Mouse (Mus musculus) small intestine, adult 2 months (tissue): ENCODE results near the gene Taf9b. TPM values are rescaled to one million over a fixed set of nuclear protein-coding genes. Genes with fewer than 3 reads are reported as not detected.
"Not testable (repeated sequence)": the region's sequence is repeated elsewhere in the genome, so short reads cannot be mapped to it uniquely, and the experiment has no call there.

ENCODE experiments used
- H3K27ac ChIP-seq: fragments of 200-500 bp; 2 replicates; pipeline ENCODE4 v1.5.1; 2012; ENCODE audit warnings: low read depth, low read length, control low read depth, inconsistent platforms; ENCODE audit not compliant: insufficient read depth
- H3K27me3 ChIP-seq: fragments of 200-500 bp; 2 replicates; pipeline ENCODE4 v1.6.1; 2012; ENCODE audit warnings: mild to moderate bottlenecking, moderate library complexity, low read length, inconsistent platforms; ENCODE audit not compliant: control insufficient read depth, insufficient read depth
- H3K36me3 ChIP-seq: fragments of 200-500 bp; 2 replicates; pipeline ENCODE4 v1.6.1; 2012; ENCODE audit warnings: mild to moderate bottlenecking, low read length, control low read depth, inconsistent platforms; ENCODE audit not compliant: control insufficient read depth, insufficient read depth
- H3K4me1 ChIP-seq: fragments of 200-500 bp; 2 replicates; pipeline ENCODE4 v1.6.1; 2012; ENCODE audit warnings: low read length, inconsistent platforms, mixed read lengths; ENCODE audit not compliant: control insufficient read depth, insufficient read depth, insufficient read length
- H3K4me3 ChIP-seq: fragments of 200-500 bp; 2 replicates; pipeline ENCODE4 v1.5.1; 2012; ENCODE audit warnings: low read depth, mild to moderate bottlenecking, control low read depth, inconsistent platforms, low read length, moderate library complexity
- CTCF ChIP-seq: fragments of 200-500 bp; IDR thresholded peaks from 2 replicates; pipeline ENCODE4 v1.5.1; 2012; ENCODE audit warnings: low read depth, mild to moderate bottlenecking, control low read depth, inconsistent platforms, low read length, moderate library complexity, mixed read lengths; ENCODE audit not compliant: insufficient replicate concordance, insufficient read length; ENCODE audit errors: extremely low read depth
- POLR2A ChIP-seq: fragments of 200-500 bp; IDR thresholded peaks from 2 replicates; pipeline ENCODE4 v1.6.1; 2012; ENCODE audit warnings: low read depth, mild to moderate bottlenecking, control low read depth, inconsistent platforms, low read length, moderate library complexity
- WGBS: fragments of 180-500 bp; shearing (Covaris S2); methylation state at CpG from one replicate; pipeline ENCODE4 v1.1.7; 2018; 5-methylcytosine and 5-hydroxymethylcytosine counted together
- polyA plus RNA-seq: library from polyadenylated mRNA; depleted of rRNA; stranded (reverse); fragments of >200 nt; gene quantifications from 2 replicates; pipeline ENCODE4 v1.2.3, GENCODE M21; 2012; rRNA removed

Taf9b gene
- 0.23 and 0.62 TPM in 2 replicates for polyA plus RNA-seq

GRCm38 (mm10) chrX:106221058-106221457 lies at the start of gene Taf9b:
Gene Taf9b, minus strand, starts transcription at chrX:106221158.
- WGBS = 93% methylated on average over 24 of the region's 25 CpGs
- peak within 1 kb of the TSS; percentile 99; the same call in 1 of the 2 replicates for H3K4me3 ChIP-seq
- no peaks in the 10 kb centered on the region for H3K27me3 ChIP-seq
- TF ChIP-seq POLR2A (no peak), CTCF (no peak)
- no peak within 1 kb of the TSS for H3K27ac ChIP-seq
- H3K4me1 ChIP-seq = no peaks in the 10 kb centered on the region
- no peaks in the 10 kb centered on the region for H3K36me3 ChIP-seq

- whole genome bisulfite sequencing = 79% methylated on average over 4 of the region's 4 CpGs
- Histone ChIP-seq H3K27me3 (no peaks in the 10 kb centered on the region), H3K36me3 (no peaks in the 10 kb centered on the region), H3K27ac (no peak within 1 kb of the TSS), H3K4me1 (no peaks in the 10 kb centered on the region), H3K4me3 (no peak within 1 kb of the TSS)
- TF ChIP-seq CTCF (no peak), POLR2A (no peak)
Measured at GRCm38 (mm10) chrX:106255276-106255675, 34.3 kb upstream of the Taf9b start, which contains the start of gene Fnd3c2. Gene Fnd3c2, minus strand, starts transcription at chrX:106255376.

DNA sequence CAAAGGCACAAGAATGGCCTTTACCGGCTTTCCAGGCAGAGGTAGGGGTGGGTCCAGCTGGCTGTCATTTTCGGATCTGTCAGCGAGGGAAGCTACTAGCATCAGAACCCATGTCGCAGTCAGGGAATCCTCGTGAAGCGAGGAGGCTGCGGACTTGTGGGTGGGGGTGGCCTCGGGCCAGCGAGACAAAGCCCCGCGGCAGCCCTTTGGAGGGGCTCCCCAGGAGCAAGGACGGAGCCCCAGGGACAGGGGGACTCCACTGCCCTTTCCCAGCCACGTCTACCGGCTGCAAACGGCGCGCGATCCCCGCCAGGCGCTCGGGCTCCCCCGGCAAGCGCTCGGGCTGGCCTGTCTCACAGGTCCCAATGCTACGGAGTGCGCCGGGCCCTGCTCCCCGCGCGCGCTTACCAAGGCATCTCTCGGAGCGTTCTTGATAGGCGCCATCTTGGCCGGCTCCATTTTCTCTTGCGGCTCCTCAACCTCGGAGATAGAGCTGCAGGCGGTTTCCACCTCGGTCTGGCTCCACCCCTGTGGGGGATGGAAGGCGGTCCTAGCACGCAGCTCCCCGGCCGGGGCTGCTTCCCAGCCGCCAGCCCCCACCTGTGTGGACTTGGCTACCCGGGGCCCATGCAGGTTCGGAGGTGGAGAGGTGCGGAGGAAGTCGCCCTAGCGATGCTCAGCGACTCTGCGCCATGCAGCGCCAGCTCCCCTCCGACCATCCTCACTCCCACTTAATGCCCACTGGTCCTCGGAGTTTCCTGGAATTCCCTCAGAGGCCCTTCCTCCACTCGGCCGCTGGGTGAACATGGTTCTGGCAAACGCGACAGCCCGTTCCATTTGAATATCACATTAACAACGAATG lies 1.6 kb downstream of the Taf9b start:
- H3K27ac ChIP-seq = peak overlapping the region; percentile 62

GRCm38 (mm10) chrX:106209100-106209499 lies 11.9 kb downstream of the Taf9b start:
- 83% methylated on average over 2 of the region's 2 CpGs for WGBS
- H3K27me3 ChIP-seq = no peaks in the 10 kb centered on the region
- H3K27ac ChIP-seq = no peak overlapping the region
- H3K36me3 ChIP-seq = peaks cover 2% of the 10 kb centered on the region; the same call in 1 of the 2 replicates
- TF ChIP-seq CTCF = no peak
- no peak for TF ChIP-seq POLR2A
- H3K4me1 ChIP-seq = no peaks in the 10 kb centered on the region
- no peak overlapping the region for H3K4me3 ChIP-seq

More for the DNA sequence above, 1.6 kb downstream of the Taf9b start:
- Histone ChIP-seq H3K27me3 (no peaks in the 10 kb centered on the region), H3K4me1 (no peaks in the 10 kb centered on the region), H3K4me3 (peak overlapping the region; percentile 99), H3K36me3 (no peaks in the 10 kb centered on the region)
- no peak for TF ChIP-seq CTCF
- TF ChIP-seq POLR2A = peak; percentile 16; the same call in 1 of the 2 replicates
- WGBS = 18% methylated on average over 60 of the region's 60 CpGs

DNA sequence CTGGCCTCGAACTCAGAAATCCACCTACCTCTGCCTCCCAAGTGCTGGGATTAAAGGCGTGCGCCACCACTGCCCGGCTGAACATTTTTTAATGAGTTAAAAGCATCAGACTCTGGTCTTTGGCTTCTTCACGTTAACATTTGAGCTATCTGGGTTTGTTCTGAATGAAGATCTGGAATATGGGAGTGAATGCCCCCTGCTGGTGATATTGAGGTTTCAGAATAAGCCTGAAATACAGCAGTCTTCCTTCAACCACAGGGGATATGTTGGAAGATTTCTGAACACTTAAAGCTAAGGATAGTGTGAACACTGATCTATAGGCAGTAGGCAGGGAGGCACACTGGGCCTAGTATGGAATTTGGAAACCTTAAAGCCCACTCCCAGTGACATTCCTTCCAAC lies 22.1 kb downstream of the Taf9b start:
- TF ChIP-seq POLR2A = no peak
- TF ChIP-seq CTCF = no peak
- WGBS = 80% methylated on average over 5 of the region's 5 CpGs
- Histone ChIP-seq H3K4me1 (no peaks in the 10 kb centered on the region), H3K36me3 (peaks cover 53% of the 10 kb centered on the region), H3K27me3 (no peaks in the 10 kb centered on the region), H3K27ac (no peak overlapping the region), H3K4me3 (no peak overlapping the region)

- no peak for TF ChIP-seq POLR2A
- TF ChIP-seq CTCF = no peak
- no peak overlapping the region for H3K27ac ChIP-seq
- no peaks in the 10 kb centered on the region for H3K4me1 ChIP-seq
- 68% methylated on average over 5 of the region's 5 CpGs for WGBS
- peaks cover 49% of the 10 kb centered on the region for H3K36me3 ChIP-seq
- H3K27me3 ChIP-seq = no peaks in the 10 kb centered on the region
- no peak overlapping the region for H3K4me3 ChIP-seq
Measured at GRCm38 (mm10) chrX:106197308-106197707, 23.6 kb downstream of the Taf9b start.

DNA sequence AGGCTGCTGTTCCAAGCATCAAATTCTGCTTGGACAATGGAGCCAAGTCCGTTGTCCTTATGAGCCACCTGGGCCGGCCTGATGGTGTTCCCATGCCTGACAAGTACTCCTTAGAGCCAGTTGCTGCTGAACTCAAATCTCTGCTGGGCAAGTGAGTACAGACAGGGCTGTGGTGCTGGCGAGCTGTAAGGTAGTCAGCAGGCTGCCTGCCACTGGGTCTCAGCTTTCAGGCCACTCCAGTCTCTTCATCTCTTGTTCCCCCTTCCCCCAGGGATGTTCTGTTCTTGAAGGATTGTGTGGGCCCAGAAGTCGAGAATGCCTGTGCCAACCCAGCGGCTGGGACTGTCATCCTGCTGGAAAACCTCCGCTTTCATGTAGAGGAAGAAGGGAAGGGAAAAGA lies 26.6 kb downstream of the Taf9b start:
- peaks cover 39% of the 10 kb centered on the region for H3K36me3 ChIP-seq
- not testable (repeated sequence) for H3K27me3 ChIP-seq, H3K4me1 ChIP-seq, H3K27ac ChIP-seq, H3K4me3 ChIP-seq
- WGBS = 80% methylated on average over 6 of the region's 6 CpGs
